Mouse (Mus musculus): ENCODE results near the gene Kirrel3. TPM values are rescaled to one million over a fixed set of nuclear protein-coding genes. Genes with fewer than 3 reads are reported as not detected.
A peak's percentile ranks its signal among the peaks of the same experiment; 100 is the strongest.

Gene Kirrel3
- polyA plus RNA-seq, 1 experiment from 2014 or later = 6.0 TPM

- Histone ChIP-seq H3K4me3 (ENCODE audit: low read depth, low read length) (no peak overlapping the region), H3K4me1 (ENCODE audit: control insufficient read depth, insufficient read depth, low read length) (no peaks in the 10 kb centered on the region), H3K9me3 (ENCODE audit: control insufficient read depth, low read length) (no peaks in the 10 kb centered on the region), H3K27me3 (ENCODE audit: control insufficient read depth, insufficient read depth, low read length) (no peaks in the 10 kb centered on the region), H3K27ac (ENCODE audit: low read depth, low read length) (no peak overlapping the region), H3K9ac (ENCODE audit: low read length) (no peak overlapping the region), H3K36me3 (ENCODE audit: control insufficient read depth, insufficient read depth, low read length) (no peaks in the 10 kb centered on the region), H3K4me2 (no peak overlapping the region)
- 88% methylated on average over 5 of the region's 5 CpGs for WGBS
- DNase-seq (ENCODE audit: low spot score, missing footprints) (no peak), ATAC-seq (ENCODE audit: low FRiP score) (no peak)
Observed at GRCm38 (mm10) chr9:35059881-35060280, 574.2 kb downstream of the Kirrel3 start.

GRCm38 (mm10) chr9:35061446-35061845, 575.8 kb downstream of the Kirrel3 start:
- ATAC-seq (ENCODE audit: low FRiP score) (no peak), DNase-seq (ENCODE audit: low spot score, missing footprints) (peak; percentile 59)
- Histone ChIP-seq H3K27me3 (ENCODE audit: control insufficient read depth, insufficient read depth, low read length) (no peaks in the 10 kb centered on the region), H3K4me3 (ENCODE audit: low read depth, low read length) (no peak overlapping the region), H3K9me3 (ENCODE audit: control insufficient read depth, low read length) (no peaks in the 10 kb centered on the region), H3K4me2 (no peak overlapping the region), H3K36me3 (ENCODE audit: control insufficient read depth, insufficient read depth, low read length) (no peaks in the 10 kb centered on the region), H3K4me1 (ENCODE audit: control insufficient read depth, insufficient read depth, low read length) (no peaks in the 10 kb centered on the region), H3K9ac (ENCODE audit: low read length) (no peak overlapping the region), H3K27ac (ENCODE audit: low read depth, low read length) (no peak overlapping the region)
- WGBS = 78% methylated on average over 2 of the region's 2 CpGs

All from midbrain, embryonic 11.5 days (tissue).